Mouse (Mus musculus) CD4-positive, CD25-positive, alpha-beta regulatory T cell, adult 4 months (primary cell): ENCODE results near the gene Haspin. TPM values are rescaled to one million over a fixed set of nuclear protein-coding genes. Genes with fewer than 3 reads are reported as not detected.
"Not testable (repeated sequence)": the region's sequence is repeated elsewhere in the genome, so short reads cannot be mapped to it uniquely, and the experiment has no call there.

Experiments
- ATAC-seq: one replicate; pipeline ENCODE4 v1.8.0; 2017
- polyA plus RNA-seq, 2 experiments: library from polyadenylated mRNA; unstranded; fragments of 100-300 nt; shearing (Covaris generic); gene quantifications; one replicate each; pipeline ENCODE4 v1.2.1; 2017

The Haspin gene
- polyA plus RNA-seq, 2 experiments from 2014 or later = 6.6 to 8.2 TPM

GRCm38 (mm10) chr11:73144261-73144681 lies 6.2 kb upstream of the Haspin start:
- no peak for ATAC-seq

- no peak for ATAC-seq
Measured at GRCm38 (mm10) chr11:73137116-73137515, 978 bp downstream of the Haspin start.

- ATAC-seq = no peak
Measured at GRCm38 (mm10) chr11:73136587-73136986, 1.5 kb downstream of the Haspin start.

- no peak for ATAC-seq
Measured at GRCm38 (mm10) chr11:73134222-73134621, 3.9 kb downstream of the Haspin start.

GRCm38 (mm10) chr11:73132999-73133398 lies 5.1 kb downstream of the Haspin start:
- peak; percentile 33 for ATAC-seq

GRCm38 (mm10) chr11:73131020-73131419 lies 7.1 kb downstream of the Haspin start:
- peak; percentile 92 for ATAC-seq

GRCm38 (mm10) chr11:73126495-73126894 lies 11.6 kb downstream of the Haspin start:
- ATAC-seq = no peak

- no peak for ATAC-seq
Measured at GRCm38 (mm10) chr11:73111414-73111813, 26.7 kb downstream of the Haspin start.

- no peak for ATAC-seq
Measured at GRCm38 (mm10) chr11:73109941-73110340, 28.2 kb downstream of the Haspin start.

GRCm38 (mm10) chr11:73108898-73109625 lies 29.0 kb downstream of the Haspin start:
- no peak for ATAC-seq

- peak; percentile 91 for ATAC-seq
Measured at GRCm38 (mm10) chr11:73108195-73108897, 29.7 kb downstream of the Haspin start.

GRCm38 (mm10) chr11:73107358-73107757 lies 30.7 kb downstream of the Haspin start:
- not testable (repeated sequence) for ATAC-seq

GRCm38 (mm10) chr11:73105246-73105645 lies 32.8 kb downstream of the Haspin start:
- peak; percentile 46 for ATAC-seq

- peak; percentile 59 for ATAC-seq
Measured at GRCm38 (mm10) chr11:73101308-73101707, 36.8 kb downstream of the Haspin start.

- peak; percentile 41 for ATAC-seq
Measured at GRCm38 (mm10) chr11:73099976-73100750, 37.9 kb downstream of the Haspin start.

GRCm38 (mm10) chr11:73098860-73099259 lies 39.2 kb downstream of the Haspin start:
- no peak for ATAC-seq

- peak; percentile 66 for ATAC-seq
Measured at GRCm38 (mm10) chr11:73094231-73094995, 43.7 kb downstream of the Haspin start.

- no peak for ATAC-seq
Measured at GRCm38 (mm10) chr11:73092877-73093276, 45.2 kb downstream of the Haspin start.

GRCm38 (mm10) chr11:73092057-73092456 lies 46.0 kb downstream of the Haspin start:
- ATAC-seq = no peak

GRCm38 (mm10) chr11:73090826-73091225 lies 47.3 kb downstream of the Haspin start:
- no peak for ATAC-seq

GRCm38 (mm10) chr11:73090283-73090682 lies 47.8 kb downstream of the Haspin start, which contains the start of gene Itgae:
Gene Itgae (plus strand): TSS chr11:73090583.
- no peak for ATAC-seq
